Mouse (Mus musculus) erythroblast, embryonic 14.5 days (primary cell): Measurements from ENCODE around the gene Spint1.

Experiments
- GATA1 ChIP-seq: IDR thresholded peaks from 2 replicates; pipeline ENCODE4 v1.6.1; 2012; ENCODE audit warnings: low read length, inconsistent platforms, mixed read lengths
- TAL1 ChIP-seq: IDR thresholded peaks from 3 replicates; pipeline ENCODE4 v1.6.1; 2012; ENCODE audit warnings: low read length, inconsistent platforms, mixed read lengths

- TF ChIP-seq GATA1 (no peak), TAL1 (no peak)
These were observed 5.4 kb downstream of the Spint1 start for GRCm38 (mm10) chr2:119242548-119242947.
